Mouse (Mus musculus): ENCODE measurements at regions not wholly inside any gene's neighbourhood (a gene's known extent, or its start where the extent isn't known, plus 50 kb on each side); places are given as distances from the start of the nearest gene placed in this dataset.

DNA sequence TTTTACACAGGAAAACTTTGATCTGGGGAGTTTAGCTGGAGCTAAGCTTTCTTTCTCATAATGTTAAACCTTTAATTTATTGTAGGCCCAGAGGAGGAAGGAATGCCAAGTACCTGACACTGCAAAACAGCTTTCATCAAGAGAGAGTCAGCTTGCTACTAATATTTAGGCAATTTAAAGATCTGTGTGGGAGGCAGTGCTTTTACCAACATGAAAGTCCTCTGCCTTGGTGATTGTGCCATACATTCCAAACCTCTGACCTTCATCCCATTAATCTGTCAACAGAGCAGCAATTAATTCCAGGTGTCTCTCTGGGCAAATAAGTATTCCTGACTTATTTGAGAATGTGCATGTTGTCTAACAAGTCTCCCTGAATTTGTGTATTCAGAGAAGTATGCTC is 1333.0 kb downstream of the Tbl1xr1 start:
- Histone ChIP-seq H3K4me1 (ENCODE audit: insufficient read depth) (no peaks in the 10 kb centered on the region), H3K27ac (ENCODE audit: low read depth) (no peak overlapping the region), H3K4me2 (no peak overlapping the region), H3K27me3 (ENCODE audit: insufficient read depth, low read length) (no peaks in the 10 kb centered on the region), H3K4me3 (ENCODE audit: low read depth, low read length) (no peak overlapping the region), H3K36me3 (ENCODE audit: insufficient read depth) (no peaks in the 10 kb centered on the region), H3K9me3 (ENCODE audit: low read depth, low read length) (no peaks in the 10 kb centered on the region), H3K9ac (no peak overlapping the region)
- no peak for TF ChIP-seq CTCF (IDR thresholded peaks at IDR 0.05; ENCODE audit: low read depth)
- peak; percentile 23 for DNase-seq
- no peak; the same call in 1 of the 2 replicates for ATAC-seq (ENCODE audit: insufficient read depth)

DNA sequence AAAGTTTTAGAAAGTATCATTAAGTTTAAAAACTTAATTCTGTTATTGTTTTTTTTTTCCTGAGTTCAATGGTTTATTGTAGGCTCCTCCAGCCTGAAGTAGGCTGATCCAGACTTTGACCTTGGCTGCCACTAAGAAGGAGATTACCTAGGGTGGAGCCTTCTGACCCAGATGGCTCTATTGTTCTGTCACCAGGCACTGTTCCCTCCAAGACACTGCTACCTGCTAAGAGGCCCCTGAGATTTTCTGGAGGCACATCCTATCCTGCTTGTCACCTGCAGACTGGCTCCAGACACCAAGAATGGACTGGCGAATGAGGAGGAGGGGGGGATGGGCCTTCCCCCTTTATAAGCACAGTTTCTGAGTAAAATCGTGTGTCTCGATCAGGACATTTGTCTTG is 1350.5 kb downstream of the Tbl1xr1 start:
- WGBS, result 76% methylated on average over 3 of the region's 3 CpGs
- no peak overlapping the region for H3K9ac ChIP-seq
- ATAC-seq (ENCODE audit: insufficient read depth), result no peak

DNA sequence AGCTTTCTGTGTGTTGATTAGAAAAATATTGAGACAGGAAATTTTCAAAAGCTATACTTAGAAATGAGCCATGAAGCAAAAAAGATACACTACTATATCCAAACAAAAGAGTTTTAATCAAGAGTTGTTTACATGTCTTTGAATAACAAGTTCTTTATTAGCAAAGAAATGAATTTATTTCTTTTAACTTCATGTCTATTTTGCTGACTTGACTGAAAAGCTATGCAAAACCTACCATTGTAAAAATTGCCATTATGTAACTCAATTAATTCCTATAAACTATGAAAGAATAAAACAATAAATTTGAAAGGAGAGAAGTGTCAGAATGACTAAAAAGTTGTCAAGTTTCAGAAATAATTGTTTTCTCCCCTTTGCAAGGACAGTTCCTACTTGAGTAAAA is 1358.6 kb downstream of the Tbl1xr1 start:
- no peak for ATAC-seq (ENCODE audit: insufficient read depth)
- no peak for TF ChIP-seq CTCF (IDR thresholded peaks at IDR 0.05; ENCODE audit: low read depth)

More for the DNA sequence above, 1350.5 kb downstream of the Tbl1xr1 start:
- Histone ChIP-seq H3K27me3 (ENCODE audit: insufficient read depth, low read length) (no peaks in the 10 kb centered on the region), H3K4me2 (no peak overlapping the region), H3K4me1 (ENCODE audit: insufficient read depth) (no peaks in the 10 kb centered on the region), H3K4me3 (ENCODE audit: low read depth, low read length) (no peak overlapping the region), H3K27ac (ENCODE audit: low read depth) (no peak overlapping the region), H3K36me3 (ENCODE audit: insufficient read depth) (no peaks in the 10 kb centered on the region), H3K9me3 (ENCODE audit: low read depth, low read length) (no peaks in the 10 kb centered on the region)
- DNase-seq, result no peak
- TF ChIP-seq CTCF (IDR thresholded peaks at IDR 0.05; ENCODE audit: low read depth), result no peak

GRCm38 (mm10) chr3:23457720-23458119 is 1381.3 kb downstream of the Tbl1xr1 start:
- no peak overlapping the region for H3K9ac ChIP-seq
- 78% methylated on average over 1 of the region's 1 CpGs for whole genome bisulfite sequencing
- H3K4me3 ChIP-seq (ENCODE audit: low read depth, low read length), result no peak overlapping the region
- H3K27me3 ChIP-seq (ENCODE audit: insufficient read depth, low read length), result no peaks in the 10 kb centered on the region
- no peaks in the 10 kb centered on the region for H3K36me3 ChIP-seq (ENCODE audit: insufficient read depth)
- DNase-seq (no peak), ATAC-seq (ENCODE audit: insufficient read depth) (no peak)
- H3K27ac ChIP-seq (ENCODE audit: low read depth), result no peak overlapping the region
- TF ChIP-seq CTCF (IDR thresholded peaks at IDR 0.05; ENCODE audit: low read depth), result no peak
- no peaks in the 10 kb centered on the region for H3K4me1 ChIP-seq (ENCODE audit: insufficient read depth)
- no peak overlapping the region for H3K4me2 ChIP-seq
- no peaks in the 10 kb centered on the region for H3K9me3 ChIP-seq (ENCODE audit: low read depth, low read length)

More for the DNA sequence above, 1358.6 kb downstream of the Tbl1xr1 start:
- H3K36me3 ChIP-seq (ENCODE audit: insufficient read depth), result no peaks in the 10 kb centered on the region
- H3K9ac ChIP-seq, result no peak overlapping the region
- H3K27ac ChIP-seq (ENCODE audit: low read depth), result no peak overlapping the region
- H3K4me2 ChIP-seq, result no peak overlapping the region
- H3K4me3 ChIP-seq (ENCODE audit: low read depth, low read length), result no peak overlapping the region
- no peak for DNase-seq
- no peaks in the 10 kb centered on the region for H3K4me1 ChIP-seq (ENCODE audit: insufficient read depth)
- H3K9me3 ChIP-seq (ENCODE audit: low read depth, low read length), result no peaks in the 10 kb centered on the region
- no peaks in the 10 kb centered on the region for H3K27me3 ChIP-seq (ENCODE audit: insufficient read depth, low read length)

GRCm38 (mm10) chr3:23499889-23500288 is 1423.4 kb downstream of the Tbl1xr1 start:
- DNase-seq (no peak), ATAC-seq (ENCODE audit: insufficient read depth) (no peak)
- 64% methylated on average over 1 of the region's 1 CpGs for WGBS
- no peak overlapping the region for H3K9ac ChIP-seq
- no peak overlapping the region for H3K27ac ChIP-seq (ENCODE audit: low read depth)
- no peak overlapping the region for H3K4me2 ChIP-seq
- H3K9me3 ChIP-seq (ENCODE audit: low read depth, low read length), result no peaks in the 10 kb centered on the region
- no peak for TF ChIP-seq CTCF (IDR thresholded peaks at IDR 0.05; ENCODE audit: low read depth)
- H3K36me3 ChIP-seq (ENCODE audit: insufficient read depth), result no peaks in the 10 kb centered on the region
- no peaks in the 10 kb centered on the region for H3K4me1 ChIP-seq (ENCODE audit: insufficient read depth)
- no peaks in the 10 kb centered on the region for H3K27me3 ChIP-seq (ENCODE audit: insufficient read depth, low read length)
- H3K4me3 ChIP-seq (ENCODE audit: low read depth, low read length), result no peak overlapping the region

- Histone ChIP-seq H3K4me2 (no peak overlapping the region), H3K4me3 (ENCODE audit: low read depth, low read length) (no peak overlapping the region), H3K4me1 (ENCODE audit: insufficient read depth) (no peaks in the 10 kb centered on the region), H3K27ac (ENCODE audit: low read depth) (no peak overlapping the region), H3K27me3 (ENCODE audit: insufficient read depth, low read length) (no peaks in the 10 kb centered on the region), H3K36me3 (ENCODE audit: insufficient read depth) (no peaks in the 10 kb centered on the region), H3K9ac (no peak overlapping the region), H3K9me3 (ENCODE audit: low read depth, low read length) (no peaks in the 10 kb centered on the region)
- TF ChIP-seq CTCF (IDR thresholded peaks at IDR 0.05; ENCODE audit: low read depth), result 0 out of 2 replicates have a peak, but pooled peaks have one; percentile 13
- DNase-seq (no peak), ATAC-seq (ENCODE audit: insufficient read depth) (no peak)
- WGBS, result 80% methylated on average over 3 of the region's 3 CpGs
These were observed 1471.1 kb downstream of the Tbl1xr1 start for GRCm38 (mm10) chr3:23547546-23547945.

DNA sequence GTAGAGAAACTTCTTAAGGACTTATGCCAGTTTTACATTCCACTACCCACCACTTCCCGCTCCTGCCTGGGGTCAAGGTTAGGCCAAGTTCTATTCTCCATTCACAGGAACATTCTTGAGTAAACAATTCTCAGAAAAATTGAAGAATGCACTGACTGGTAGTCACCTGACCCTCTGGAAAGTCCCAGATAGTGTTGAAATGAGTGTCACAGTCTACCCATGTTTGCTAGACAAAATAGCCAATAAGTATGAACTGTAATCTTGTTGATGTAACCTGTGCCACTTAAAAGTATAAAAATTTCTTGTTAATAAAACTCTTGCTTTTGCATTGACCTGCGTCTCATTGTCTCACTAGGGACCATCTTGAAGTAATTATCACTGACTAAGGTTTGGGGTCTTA is 1487.9 kb downstream of the Tbl1xr1 start:
- 71% methylated on average over 2 of the region's 2 CpGs for WGBS
- TF ChIP-seq CTCF (IDR thresholded peaks at IDR 0.05; ENCODE audit: low read depth), result no peak
- no peak for DNase-seq

GRCm38 (mm10) chr3:23568806-23569205 is 1492.4 kb downstream of the Tbl1xr1 start:
- DNase-seq (no peak), ATAC-seq (ENCODE audit: insufficient read depth) (no peak)
- 93% methylated on average over 12 of the region's 12 CpGs for WGBS
- TF ChIP-seq CTCF (IDR thresholded peaks at IDR 0.05; ENCODE audit: low read depth), result no peak
- Histone ChIP-seq H3K9me3 (ENCODE audit: low read depth, low read length) (no peaks in the 10 kb centered on the region), H3K27ac (ENCODE audit: low read depth) (no peak overlapping the region), H3K4me1 (ENCODE audit: insufficient read depth) (no peaks in the 10 kb centered on the region), H3K4me2 (no peak overlapping the region), H3K4me3 (ENCODE audit: low read depth, low read length) (no peak overlapping the region), H3K9ac (no peak overlapping the region), H3K36me3 (ENCODE audit: insufficient read depth) (no peaks in the 10 kb centered on the region), H3K27me3 (ENCODE audit: insufficient read depth, low read length) (no peaks in the 10 kb centered on the region)

More for the DNA sequence above, 1487.9 kb downstream of the Tbl1xr1 start:
- Histone ChIP-seq H3K27me3 (ENCODE audit: insufficient read depth, low read length) (no peaks in the 10 kb centered on the region), H3K36me3 (ENCODE audit: insufficient read depth) (no peaks in the 10 kb centered on the region), H3K4me3 (ENCODE audit: low read depth, low read length) (no peak overlapping the region), H3K9ac (no peak overlapping the region), H3K9me3 (ENCODE audit: low read depth, low read length) (no peaks in the 10 kb centered on the region), H3K27ac (ENCODE audit: low read depth) (no peak overlapping the region), H3K4me2 (no peak overlapping the region), H3K4me1 (ENCODE audit: insufficient read depth) (no peaks in the 10 kb centered on the region)
- no peak for ATAC-seq (ENCODE audit: insufficient read depth)
